Mouse (Mus musculus) embryonic fibroblast, embryonic 13.5 days (primary cell): ENCODE data around the gene Zfp146.

ENCODE experiments used
- CTCF ChIP-seq: IDR thresholded peaks from 2 replicates; pipeline ENCODE4 v1.5.1; 2011; ENCODE audit warnings: mild to moderate bottlenecking, control low read depth, low read length, moderate library complexity, borderline replicate concordance; ENCODE audit not compliant: insufficient read depth
- POLR2A ChIP-seq: IDR thresholded peaks from 2 replicates; pipeline ENCODE4 v1.6.1; 2011; ENCODE audit warnings: low read depth, mild to moderate bottlenecking, control low read depth, low read length, moderate library complexity

DNA sequence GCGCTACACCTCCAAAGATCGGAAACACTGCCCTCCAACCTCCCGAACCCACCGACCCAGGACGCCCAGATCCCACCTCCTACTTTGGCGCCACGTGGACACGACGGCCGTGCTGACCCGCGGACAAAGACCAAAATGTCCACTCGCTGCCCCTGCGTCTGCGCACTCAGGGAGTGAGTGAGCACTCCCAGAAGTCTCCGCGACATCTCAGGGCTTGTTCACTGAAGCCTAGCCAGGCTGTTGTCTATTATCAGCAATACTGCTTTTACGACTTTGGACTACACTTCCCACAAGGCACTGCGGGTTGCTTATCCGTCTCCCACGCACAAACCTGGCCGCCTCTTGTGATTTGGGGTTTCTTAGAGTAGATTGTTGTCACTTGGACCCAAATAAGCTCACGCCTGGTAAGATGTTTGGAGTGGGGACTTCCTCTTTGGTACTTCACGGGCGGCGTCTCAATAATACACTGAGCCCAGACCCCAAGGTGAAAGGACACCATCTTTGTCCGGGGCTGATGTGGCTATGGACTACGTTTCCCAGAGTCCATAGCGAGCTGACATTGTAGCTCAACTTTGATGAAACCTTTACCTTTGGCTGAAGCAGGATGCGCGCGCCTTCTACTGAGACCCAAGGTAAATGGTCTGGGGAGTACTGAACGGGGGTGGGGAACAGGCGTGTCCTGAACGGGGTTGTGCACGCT is at the start of gene Zfp146:
- TF ChIP-seq POLR2A: peak; percentile 98
- no peak for TF ChIP-seq CTCF
